Mouse (Mus musculus): ENCODE data around the gene Atp5e.

The Atp5e gene

DNA sequence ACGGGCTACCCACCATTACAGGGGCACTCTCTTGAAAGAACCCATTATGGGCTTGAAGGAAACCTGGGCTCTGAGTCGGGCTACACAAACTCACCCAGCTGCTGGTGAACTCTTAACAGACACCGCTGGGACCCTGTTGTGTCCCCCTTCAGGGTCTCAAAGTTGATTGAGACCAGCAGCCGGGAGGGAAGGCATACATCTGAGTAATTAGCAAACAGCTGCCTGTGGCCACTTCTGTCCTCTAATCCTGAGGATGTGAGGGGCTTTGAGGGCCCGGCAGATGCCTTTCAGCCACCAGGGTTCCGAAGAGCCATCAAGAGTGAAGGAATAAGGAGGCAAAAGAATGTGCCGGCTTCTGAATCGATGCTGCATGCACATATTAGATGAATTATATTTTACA, 17.0 kb downstream of the Atp5e start:
- no peak for DNase-seq (ENCODE audit: low read depth, low spot score)

DNA sequence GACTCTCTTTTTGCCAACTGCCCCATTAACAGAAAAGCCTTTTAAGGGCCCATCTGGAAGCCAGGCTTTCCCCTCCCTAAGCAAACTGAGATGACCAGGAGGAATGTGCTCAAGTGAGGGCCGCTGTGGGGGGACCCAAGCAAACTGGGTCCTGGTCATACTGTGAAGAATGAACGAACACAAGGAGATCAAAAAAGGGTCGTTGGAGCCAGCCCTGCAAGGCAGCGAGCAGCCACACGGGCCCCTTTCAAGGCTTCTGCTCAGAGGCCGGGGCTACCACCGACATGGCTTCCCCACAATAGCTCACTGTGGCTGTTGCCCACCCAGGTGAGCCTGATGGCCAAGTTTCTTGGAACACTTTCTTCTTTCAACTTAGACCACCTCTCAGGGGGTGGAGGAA, 17.4 kb downstream of the Atp5e start:
- DNase-seq (ENCODE audit: low read depth, low spot score) = no peak

DNA sequence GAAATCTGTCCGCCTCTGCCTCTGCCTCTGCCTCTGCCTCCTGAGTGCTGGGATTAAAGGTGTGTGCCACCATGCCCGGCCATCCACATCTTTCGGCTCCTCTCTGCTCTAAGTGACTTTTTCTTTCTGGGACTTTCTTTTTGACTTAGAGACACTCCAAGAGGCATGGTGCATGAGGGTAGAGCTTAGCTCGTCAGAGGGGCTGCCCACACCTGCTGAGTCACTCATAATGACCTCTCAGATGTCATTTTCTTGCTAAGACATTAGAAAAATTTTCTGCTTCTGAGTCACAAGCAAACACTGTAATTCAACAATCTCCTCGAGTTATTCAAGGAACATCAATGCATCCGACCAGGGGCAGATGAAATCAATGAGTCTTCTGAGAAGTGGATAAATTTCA, 18.9 kb downstream of the Atp5e start:
- DNase-seq (ENCODE audit: low read depth, low spot score) = no peak

DNA sequence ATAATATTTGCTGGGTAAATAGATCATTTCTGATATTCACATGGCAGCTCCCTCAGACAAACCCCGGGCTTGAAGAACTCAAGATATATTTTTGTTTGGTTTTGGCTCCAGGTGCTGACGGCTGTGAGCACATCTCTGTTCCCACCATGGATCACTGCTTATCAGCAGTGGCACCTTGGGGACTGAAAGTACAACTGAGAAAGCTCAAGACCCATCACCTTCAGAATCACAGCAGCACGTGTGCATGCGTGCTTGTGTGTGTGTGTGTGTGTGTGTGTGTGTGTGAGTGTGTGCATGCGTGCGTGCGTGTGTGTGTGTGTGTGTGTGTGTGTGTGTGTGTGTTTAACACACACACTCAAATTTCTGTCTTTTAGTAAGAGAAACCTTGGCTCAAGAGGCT, 19.5 kb downstream of the Atp5e start:
- no peak for DNase-seq (ENCODE audit: low read depth, low spot score)

DNA sequence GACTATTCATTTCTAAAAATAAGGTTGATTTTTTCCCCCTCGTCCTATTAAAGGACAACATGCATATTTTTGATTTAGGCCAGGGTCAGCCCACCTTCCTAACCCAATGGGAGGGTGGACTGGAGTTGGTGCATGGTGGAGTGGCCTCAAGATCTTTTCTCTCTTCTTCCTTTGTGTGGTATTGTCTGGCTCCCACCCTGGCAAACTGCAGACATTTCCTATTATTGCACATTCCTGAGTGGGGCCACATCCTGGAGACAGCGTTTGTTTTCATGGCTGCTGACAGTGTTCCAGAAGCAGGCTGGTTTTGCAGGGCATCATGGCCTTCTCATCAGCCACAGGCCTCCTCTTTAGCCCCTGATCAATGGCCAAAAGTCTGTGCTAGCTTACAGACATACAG, 20.9 kb downstream of the Atp5e start:
- no peak for DNase-seq (ENCODE audit: low read depth, low spot score)

DNA sequence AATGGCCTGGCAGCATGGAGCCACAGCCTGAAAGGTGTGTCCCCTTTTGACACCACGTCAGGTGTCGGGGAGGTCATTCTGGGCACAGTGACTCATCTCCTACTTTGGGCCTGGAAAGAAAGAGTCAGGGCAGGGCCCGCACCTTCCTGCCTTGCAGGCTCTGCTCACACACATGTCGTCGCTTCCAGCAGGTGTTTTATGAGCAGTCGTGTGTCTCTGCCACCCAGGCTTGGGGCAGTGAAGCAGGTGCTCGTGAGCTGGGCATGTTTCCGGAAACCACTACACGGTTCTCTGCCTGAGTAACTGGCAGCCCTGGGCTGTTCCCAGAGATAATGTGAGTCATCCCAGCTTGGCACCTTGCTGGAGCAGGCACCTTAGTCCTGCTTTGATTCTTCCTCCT, 21.4 kb downstream of the Atp5e start:
- DNase-seq (ENCODE audit: low read depth, low spot score) = no peak

DNA sequence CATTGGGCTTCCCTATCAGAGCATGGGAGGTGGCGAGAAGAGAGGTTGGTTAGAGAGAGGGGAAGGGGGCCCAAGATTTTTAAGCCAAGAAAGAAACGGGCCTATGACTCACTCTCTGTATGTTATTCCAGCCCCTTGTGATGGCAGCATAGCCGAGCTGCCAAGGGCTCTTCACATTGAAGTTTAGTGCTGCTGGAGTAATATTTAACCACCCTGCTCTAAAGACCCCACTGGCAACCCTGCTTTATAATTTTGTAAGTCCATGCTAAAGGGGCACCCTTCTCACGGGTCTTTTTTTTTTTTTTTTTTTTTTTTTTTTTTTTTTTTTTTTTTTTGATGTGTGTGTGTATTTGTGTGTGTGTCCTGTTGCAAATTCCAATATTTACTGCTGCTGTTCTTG, 22.0 kb downstream of the Atp5e start:
- no peak for DNase-seq (ENCODE audit: low read depth, low spot score)

DNA sequence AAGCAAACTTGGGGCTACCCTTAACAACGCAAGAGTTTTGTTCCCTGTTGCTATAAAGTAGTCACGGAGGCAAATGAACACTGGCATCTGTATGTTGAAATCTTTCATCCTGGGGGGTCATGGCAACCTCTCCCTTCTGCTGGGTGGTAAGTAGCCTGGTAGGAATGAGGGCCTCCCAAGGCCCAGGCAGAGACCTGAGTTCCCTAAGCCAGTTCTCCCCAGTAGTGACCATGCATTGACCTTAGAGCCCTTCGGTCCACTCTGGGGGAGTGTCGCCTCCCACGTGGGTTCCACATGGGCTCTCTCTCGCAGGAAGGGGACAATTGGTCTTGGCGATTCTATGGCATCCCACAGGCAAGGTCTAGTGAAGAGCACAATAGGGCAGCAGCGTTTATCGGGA, 23.9 kb downstream of the Atp5e start:
- DNase-seq (ENCODE audit: low read depth, low spot score) = no peak

DNA sequence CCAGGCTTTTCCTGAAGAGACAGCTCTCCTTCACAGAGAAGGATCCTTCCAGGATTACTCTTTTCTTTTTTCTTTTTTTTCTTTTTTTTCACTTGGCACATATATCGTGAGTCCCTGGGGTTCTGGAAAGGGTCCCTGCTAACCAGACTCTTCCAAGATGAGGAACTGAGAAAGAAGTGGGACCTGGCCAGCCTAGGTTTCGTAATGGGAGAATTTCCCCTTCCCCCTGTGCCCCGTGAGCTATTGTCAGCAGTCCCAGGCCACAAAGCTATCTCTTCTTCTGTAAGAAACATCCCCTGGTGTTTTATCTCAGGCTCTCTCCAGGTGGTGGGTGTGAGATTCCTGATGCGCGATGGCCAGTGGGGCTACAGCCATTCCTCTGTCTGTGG, 24.5 kb downstream of the Atp5e start:
- no peak for DNase-seq (ENCODE audit: low read depth, low spot score)

DNA sequence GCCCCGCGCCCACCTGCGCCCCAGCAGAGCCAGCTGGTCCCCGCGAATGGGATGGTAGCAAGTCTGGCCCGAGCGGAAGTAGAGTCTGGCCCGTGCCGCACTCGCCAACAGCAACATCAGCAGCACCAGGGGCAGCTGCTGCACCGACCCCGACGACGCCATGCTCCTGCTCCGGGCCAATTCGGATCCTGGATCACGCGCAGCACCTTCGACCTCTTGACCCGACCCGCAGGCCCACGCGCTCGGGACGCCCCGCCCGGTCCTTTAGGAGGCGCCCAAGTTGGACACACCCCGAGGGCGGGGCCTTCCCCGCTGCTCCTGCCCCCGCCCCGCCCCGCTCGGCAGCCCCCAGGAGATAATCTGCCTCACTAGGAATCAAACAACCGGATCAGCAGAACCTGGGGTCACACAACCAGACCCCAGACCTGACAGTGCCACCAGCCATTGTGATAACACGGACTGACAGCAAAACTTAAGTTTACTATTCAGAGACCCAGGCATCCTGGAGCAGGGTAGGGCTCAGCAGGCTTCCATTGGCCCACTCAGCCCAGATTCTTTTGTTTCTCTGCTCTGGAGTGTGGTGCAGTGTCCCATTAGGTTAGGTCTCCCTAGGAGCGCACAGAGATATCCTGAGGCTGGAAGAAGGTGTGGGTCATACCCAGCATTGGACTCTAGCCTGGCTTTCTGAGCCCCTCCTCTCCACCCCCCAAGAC, 25.0 kb downstream of the Atp5e start, which contains the start of gene Ctsz:
TSS of gene Ctsz (minus strand) at position 303 of the 713 bp plus-strand sequence.
- DNase-seq (ENCODE audit: low read depth, low spot score) = peak; percentile 65

DNA sequence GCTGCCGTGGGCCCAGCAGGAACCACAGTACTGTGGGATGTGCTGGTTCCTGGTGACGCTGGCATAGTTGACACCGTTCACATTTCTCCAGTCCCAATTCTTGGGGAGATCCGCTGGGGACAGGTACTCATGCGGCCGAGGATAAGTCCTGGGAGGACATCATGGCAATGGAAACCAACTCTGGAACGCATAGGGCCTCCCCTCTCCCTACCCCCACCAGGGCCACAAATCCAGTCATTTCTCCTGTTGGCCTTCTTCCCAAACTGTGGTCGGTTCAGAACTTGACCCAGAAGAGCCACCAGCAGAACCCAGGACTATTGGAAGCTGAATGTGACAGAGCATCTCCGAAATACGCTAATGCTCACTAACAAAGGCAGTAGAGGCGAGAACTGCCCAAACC, 25.7 kb downstream of the Atp5e start:
- DNase-seq (ENCODE audit: low read depth, low spot score) = no peak

DNA sequence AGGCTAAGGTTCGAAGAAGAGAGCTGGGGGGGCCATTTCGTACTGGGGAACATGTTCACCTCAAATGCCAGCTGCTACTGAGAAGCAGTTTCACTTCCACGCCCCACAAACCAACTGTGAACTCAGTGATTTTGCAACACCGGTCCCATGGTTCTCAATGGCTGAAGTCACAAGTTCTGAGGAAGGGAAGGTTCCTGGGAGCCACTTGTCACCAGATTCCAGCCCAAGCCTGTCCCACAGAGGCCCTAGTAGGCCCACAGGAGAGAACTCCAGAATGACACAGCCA, 26.3 kb downstream of the Atp5e start:
- DNase-seq (ENCODE audit: low read depth, low spot score) = no peak

DNA sequence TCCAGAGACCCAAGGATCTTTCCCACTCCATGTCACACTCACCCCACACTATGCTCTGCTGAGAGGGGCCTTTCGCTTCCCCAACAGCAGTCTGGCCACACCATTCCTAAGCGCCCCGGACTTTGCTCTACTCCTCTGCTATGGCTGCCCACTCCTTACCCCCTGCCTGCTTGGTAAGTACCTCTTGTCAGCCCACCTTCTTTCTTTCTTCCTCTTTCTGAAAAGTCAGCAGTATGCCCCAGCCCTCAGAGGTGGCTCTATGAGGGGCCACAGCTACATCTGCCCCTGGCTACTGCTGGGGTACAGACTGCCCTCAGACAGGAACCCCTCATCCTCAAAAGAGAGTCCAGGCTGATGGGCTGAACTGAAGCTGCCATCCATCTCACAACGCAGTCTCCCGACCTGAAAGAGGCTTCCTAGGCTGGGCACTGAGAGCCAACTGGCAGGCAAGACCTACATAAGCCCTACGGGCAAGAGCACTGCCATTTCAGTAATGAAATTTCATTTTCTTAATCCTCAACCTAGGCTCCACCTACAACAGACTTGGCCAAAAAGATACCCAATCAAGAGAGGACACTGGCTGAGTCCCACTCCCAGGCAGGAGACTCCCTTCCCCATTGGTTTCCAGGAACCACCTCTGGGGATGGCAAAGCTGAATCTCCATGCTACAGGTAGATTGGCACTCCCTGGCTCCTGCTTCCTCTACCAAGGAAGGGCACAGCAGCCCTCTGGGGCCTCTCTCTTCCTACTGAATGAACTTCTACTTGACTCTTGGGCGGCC, 26.8 kb downstream of the Atp5e start:
- no peak for DNase-seq (ENCODE audit: low read depth, low spot score)

DNA sequence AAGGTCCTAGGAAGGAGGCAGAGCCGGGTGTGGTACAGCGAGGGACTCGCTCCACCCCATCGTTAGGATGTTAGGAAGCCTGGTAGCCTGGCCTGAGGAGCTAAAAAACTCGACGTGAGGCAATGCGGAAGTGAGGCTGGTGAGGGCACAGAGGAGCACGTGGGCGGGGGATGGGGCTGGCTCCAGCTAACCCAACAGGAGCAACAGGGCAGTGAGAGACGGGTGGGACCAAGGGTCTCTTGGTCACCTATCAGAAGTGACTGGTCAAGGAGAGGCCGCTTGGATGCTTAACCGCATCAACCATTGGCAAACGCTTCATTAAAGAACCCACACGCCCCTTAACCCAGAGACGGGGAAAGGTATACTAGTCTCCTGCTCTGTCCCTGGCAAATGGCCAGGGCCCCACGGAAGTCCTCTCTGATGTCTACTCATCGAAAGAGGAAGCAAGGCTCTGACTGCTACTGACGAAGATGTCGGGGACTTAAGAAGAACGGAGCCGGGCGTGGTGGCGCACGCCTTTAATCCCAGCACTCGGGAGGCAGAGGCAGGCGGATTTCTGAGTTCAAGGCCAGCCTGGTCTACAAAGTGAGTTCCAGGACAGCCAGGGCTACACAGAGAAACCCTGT, 27.7 kb downstream of the Atp5e start:
- no peak for DNase-seq (ENCODE audit: low read depth, low spot score)

DNA sequence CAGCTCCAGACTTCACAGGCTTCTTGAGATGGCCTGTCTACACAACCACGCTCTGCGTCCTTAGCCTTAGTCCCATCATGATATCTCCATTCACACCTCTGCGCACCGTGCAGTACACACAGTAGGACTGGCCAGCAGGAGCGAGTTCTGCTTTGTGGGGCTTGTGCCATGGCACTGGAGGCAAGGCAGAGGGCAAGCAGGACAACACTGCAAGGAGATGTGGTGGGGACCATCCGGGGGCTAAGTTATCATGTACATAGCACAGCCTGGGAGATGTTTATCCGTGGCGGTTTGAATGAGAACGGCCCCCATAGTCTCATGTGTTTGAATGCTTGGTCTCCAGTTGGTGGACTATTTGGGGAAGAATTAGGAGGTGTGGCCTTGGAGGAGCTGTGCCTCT, 29.0 kb downstream of the Atp5e start:
- DNase-seq (ENCODE audit: low read depth, low spot score) = no peak

DNA sequence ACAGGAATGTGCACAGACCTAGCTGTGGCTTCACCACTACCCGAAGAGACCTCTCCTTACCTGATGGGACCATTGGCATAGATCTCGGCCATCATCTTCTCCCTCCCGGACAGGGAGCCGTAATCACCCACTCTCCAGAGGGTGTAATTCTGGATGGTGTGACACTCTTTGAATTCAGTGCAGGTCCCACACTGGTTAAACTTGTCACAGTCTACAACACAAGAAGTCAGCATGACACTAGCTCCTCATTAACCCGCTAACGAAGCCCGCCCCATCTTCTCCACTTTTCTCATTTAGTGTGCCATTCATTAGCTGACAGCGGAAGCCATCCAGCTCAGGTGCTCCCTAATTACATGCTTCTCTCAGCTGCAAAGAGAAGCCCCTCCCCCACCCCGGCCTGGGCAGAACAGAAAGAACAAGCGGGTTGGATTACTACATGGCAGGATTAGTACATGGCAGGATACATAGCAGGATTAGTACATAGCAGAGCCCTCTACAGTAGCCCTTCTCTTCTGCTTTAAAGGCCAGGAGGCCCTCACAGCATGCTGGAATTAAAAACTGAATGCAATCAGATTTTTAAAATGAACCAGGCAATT, 34.8 kb downstream of the Atp5e start:
- DNase-seq (ENCODE audit: low read depth, low spot score) = no peak

DNA sequence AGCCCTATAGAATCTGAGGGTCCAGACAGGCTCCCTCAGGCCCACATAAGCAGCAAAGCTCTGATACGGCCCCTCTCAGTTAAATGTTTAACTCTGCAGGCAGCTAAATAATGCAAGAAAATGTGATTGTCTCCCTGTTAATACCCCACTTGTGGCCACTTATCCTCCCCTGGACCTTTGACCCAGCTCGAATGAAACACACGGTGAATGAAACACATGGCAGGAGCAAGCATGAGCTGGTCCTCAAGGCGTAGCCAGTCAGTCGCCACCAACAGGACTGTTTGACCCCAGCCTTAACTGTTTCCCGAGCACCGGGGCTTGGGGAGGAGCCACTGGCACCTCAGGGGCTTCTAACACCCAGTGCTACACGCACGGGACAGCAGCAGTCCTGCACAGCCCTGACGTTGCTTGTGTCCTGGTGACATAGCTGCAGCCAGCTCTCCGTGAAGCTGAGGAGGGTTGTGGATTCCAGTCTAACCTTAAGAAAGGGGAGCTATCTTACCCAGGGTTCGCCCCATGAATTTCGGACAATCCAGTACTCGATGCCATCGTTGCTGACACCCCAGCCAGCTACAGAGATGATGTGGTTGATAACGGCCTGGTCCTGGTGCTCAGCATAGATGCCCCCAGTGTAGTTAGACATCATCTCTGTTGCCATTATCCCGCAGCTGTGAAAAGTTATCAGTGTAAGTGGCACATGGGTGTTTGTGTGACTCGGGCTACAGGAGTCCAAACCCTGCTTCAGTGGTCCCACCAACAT, 35.6 kb downstream of the Atp5e start:
- no peak for DNase-seq (ENCODE audit: low read depth, low spot score)

DNA sequence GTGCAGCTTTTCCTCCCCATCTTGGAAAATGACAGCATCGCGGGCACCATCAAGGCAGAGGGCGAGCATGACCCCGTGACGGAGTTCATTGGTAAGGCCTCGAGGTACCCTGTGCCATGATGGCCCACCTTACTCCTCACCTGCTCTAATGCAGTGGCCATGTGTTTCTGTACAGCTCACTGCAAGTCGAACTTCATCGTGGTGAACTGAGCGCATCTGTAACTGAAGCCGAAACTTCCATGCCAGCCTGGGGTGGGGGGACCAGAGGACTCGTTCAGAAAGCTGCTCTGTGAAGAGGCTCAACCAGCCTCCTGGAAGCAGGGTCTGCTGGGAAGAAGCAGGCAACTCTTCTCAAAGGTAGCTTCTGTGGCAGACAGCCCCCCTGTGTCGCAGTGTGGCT, 37.0 kb downstream of the Atp5e start:
- no peak for DNase-seq (ENCODE audit: low read depth, low spot score)

DNA sequence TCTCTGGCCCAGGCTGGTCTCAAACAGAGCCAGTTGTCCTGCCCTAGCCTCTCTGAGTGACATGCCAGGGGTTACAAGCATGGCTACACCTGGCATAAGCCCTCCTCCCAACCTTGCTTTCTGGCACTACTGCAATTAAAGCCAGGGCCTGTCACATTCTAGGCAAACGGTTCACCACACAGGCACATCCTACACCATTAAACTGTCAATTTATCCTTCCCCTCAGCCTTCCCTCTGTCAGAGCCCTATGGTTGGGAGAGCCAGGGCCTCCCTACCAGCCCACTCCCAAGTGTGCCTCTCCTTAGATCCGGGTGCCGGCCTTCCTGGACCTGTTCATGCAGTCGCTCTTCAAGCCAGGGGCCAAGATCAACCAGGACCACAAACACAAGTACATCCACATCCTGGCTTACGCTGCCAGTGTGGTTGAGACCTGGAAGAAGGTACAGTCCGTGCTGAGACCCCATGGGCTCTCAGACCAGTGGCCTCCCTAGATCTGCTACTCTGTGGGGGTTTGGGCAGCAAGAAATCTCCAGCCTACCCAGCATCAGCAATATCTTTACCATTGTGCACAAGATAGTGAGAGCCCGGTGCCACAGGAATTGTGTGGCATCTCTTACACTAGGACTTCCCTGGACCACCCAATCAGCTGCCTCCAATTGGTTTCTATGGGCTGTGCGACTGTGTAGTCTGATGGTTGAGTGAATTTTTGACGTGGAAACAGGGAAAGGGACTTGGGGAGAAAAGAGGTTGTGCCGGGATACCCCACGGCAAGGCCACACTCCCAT, 39.4 kb downstream of the Atp5e start:
- no peak for DNase-seq (ENCODE audit: low read depth, low spot score)

DNA sequence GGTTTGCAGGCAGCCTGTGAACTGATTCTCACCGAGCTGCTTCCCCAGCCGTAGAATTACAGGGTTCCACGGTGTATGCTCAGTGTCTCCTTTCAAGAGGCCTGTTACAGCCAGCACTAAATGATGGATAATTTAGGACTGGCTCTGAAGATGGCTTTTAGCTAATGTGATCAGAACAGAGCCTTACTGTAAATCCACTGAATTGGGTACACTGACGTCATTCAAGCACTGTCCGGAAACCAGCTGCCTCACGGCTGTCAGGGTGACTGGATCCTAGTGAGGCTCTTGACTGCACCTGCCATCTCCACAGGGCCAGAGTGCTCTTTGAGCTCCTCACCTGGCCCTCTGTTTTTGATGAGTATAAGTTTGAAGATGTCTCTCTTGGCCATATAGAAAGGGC, 42.8 kb downstream of the Atp5e start:
- no peak for DNase-seq (ENCODE audit: low read depth, low spot score)

DNA sequence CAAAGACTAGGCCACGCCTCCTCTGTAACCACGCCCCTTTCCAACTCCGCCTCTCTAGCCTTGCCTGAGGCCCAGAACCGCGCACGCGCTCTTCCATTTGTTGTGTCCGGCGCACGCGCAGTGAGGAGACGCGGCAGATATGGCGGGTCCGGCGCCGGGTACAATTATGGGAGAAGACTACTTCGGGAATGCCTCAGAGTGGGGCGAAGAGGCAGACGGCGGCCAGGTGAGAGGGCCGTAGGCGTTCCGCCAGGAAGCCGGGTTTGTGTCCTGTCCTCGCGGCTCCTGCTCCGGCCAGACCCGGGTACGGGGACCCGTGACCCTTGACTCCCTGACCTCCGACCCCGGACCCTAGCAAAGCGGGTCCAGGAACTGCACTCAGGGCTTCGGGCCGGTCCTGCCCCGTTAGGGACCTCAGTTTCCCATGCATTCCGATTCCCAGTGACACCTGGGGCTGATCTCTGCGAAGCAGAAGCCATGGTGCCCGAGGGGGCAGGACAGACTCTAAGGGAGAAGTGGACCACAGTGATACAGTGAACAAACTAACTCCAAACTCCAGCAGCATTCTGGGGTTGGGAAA, 48.1 kb downstream of the Atp5e start, which contains the start of gene Nelfcd:
TSS of gene Nelfcd (plus strand) at position 74 of the 580 bp plus-strand sequence.
- peak; percentile 98 for DNase-seq (ENCODE audit: low read depth, low spot score)
